In the genomic region with DNA sequence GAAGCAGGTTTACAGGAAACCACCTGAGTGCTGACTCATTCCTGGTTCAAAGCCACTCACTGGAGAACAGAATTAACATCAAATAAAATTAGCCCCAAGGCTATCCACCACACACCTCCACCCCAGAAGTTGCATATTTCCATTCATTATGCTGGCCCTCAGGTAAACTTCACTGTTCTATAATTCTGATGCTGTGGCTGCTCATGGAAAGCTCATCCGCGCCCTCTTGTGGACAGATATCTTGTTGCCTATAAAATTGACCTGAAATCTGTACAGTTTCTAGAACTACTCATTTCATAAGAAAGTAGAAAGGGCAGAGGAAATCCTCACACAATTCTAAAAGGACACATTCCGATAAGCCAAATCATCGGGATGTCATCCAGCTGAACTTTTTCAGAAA, we compare ENCODE assay signal across 8 mouse cellular contexts. TPM values are rescaled to one million over a fixed set of nuclear protein-coding genes. Genes with fewer than 3 reads are reported as not detected.
DNase-seq lines count a peak whose midpoint lies in the region; ATAC-seq and TF ChIP-seq lines count a peak whose summit lies in the region.

No protein-coding gene starts in this region.

- ATAC-seq in megakaryocyte, adult 5-6 weeks (ENCODE audit: poor library complexity, severe bottlenecking): peak; percentile 75

- no peaks in the 10 kb centered on the region for H3K36me3 ChIP-seq in E14TG2a.4 (ENCODE audit: insufficient read depth, low read length)

- peaks cover 14% of the 10 kb centered on the region for H3K9me3 ChIP-seq in E14TG2a.4 (ENCODE audit: low read length)

- peak; percentile 67 for DNase-seq in gastrocnemius, adult 18-20 months (ENCODE audit: low spot score)
- DNase-seq in gastrocnemius, postnatal 25 days: no peak
- peak; percentile 62 for DNase-seq in c-Kit-positive CD71-positive TER-119-positive erythroid progenitor cells, embryonic 14.5 days (ENCODE audit: low spot score)
- peak; percentile 59 for DNase-seq in gastrocnemius, adult 2 months
- DNase-seq in layer of hippocampus, adult 9-10 months (ENCODE audit: low spot score): peak; percentile 71
- DNase-seq in spleen, postnatal 36 days (ENCODE audit: low spot score in 2 of 2): peak; percentile 63 to 70

- intact Hi-C loops in gastrocnemius, adult 2 months (cut with DNase I): loop anchor here (1.0 to 10.0 kb wide), 2 partner anchors 102 to 409 kb away; no protein-coding TSS in a partner anchor

- peak; percentile 54 for TF ChIP-seq CTCF in E14TG2a.4 (conservative IDR thresholded peaks at IDR 0.05; ENCODE audit: low read length)
- peak; percentile 88 for TF ChIP-seq CTCF in gastrocnemius, adult 2 months (IDR thresholded peaks at IDR 0.05)

- H3K4me3 ChIP-seq in E14TG2a.4 (replicated peaks; ENCODE audit: low read length): no peak overlapping the region
- H3K4me3 ChIP-seq in gastrocnemius, adult 2 months: no peak overlapping the region

- H3K4me1 ChIP-seq in E14TG2a.4 (replicated peaks; ENCODE audit: low read depth, low read length): peaks cover 17% of the 10 kb centered on the region

- no peak overlapping the region for H3K27ac ChIP-seq in gastrocnemius, adult 2 months

- no peaks in the 10 kb centered on the region for H3K27me3 ChIP-seq in E14TG2a.4 (ENCODE audit: insufficient read depth, low read length)

RNA-seq across cellular contexts. Expression of a gene that starts 6.4 kb away (rescaled TPM):
- total RNA-seq in gastrocnemius, adult 18-20 months (2021): 100 to 1,000 TPM; 251 to 279 TPM
- 100 to 1,000 TPM; 276 to 279 TPM for total RNA-seq in gastrocnemius, postnatal 25 days (2021)
- total RNA-seq in gastrocnemius, adult 2 months (2021): 100 to 1,000 TPM; 249 to 333 TPM
- total RNA-seq in megakaryocyte, adult 5-6 weeks (2015): 107 and 117 TPM in 2 replicates
- 33.3 and 47.0 TPM in 2 replicates for total RNA-seq in megakaryocyte, adult 5-6 weeks (2017)

RNA-seq across cellular contexts. Expression of a gene that starts 15.9 kb away (rescaled TPM):
- 1 to 10 TPM; 7.2 to 7.7 TPM for total RNA-seq in gastrocnemius, adult 18-20 months (2021)
- total RNA-seq in gastrocnemius, postnatal 25 days (2021): 1 to 10 TPM; 7.0 to 7.4 TPM
- total RNA-seq in gastrocnemius, adult 2 months (2021): 1 to 10 TPM; 8.3 to 8.9 TPM
- 23.8 and 27.2 TPM in 2 replicates for total RNA-seq in megakaryocyte, adult 5-6 weeks (2015)
- 43.1 and 46.2 TPM in 2 replicates for total RNA-seq in megakaryocyte, adult 5-6 weeks (2017)

RNA-seq across cellular contexts. Expression of a gene that starts 16.2 kb away (rescaled TPM):
- 10 to 100 TPM; 45.8 to 47.7 TPM for total RNA-seq in gastrocnemius, adult 18-20 months (2021)
- 10 to 100 TPM; 42.3 to 45.2 TPM for total RNA-seq in gastrocnemius, postnatal 25 days (2021)
- total RNA-seq in gastrocnemius, adult 2 months (2021): 10 to 100 TPM; 42.6 to 45.4 TPM
- 15.8 and 19.0 TPM in 2 replicates for total RNA-seq in megakaryocyte, adult 5-6 weeks (2015)
- total RNA-seq in megakaryocyte, adult 5-6 weeks (2017): 8.3 and 11.3 TPM in 2 replicates

RNA-seq across cellular contexts. Expression of a gene that starts 46.0 kb away (rescaled TPM):
- 1 to 10 TPM; 1.6 to 2.8 TPM for total RNA-seq in gastrocnemius, adult 18-20 months (2021)
- total RNA-seq in gastrocnemius, postnatal 25 days (2021): 1 to 10 TPM; 2.1 to 3.5 TPM
- total RNA-seq in gastrocnemius, adult 2 months (2021): 1 to 10 TPM; 2.4 to 3.0 TPM
- total RNA-seq in megakaryocyte, adult 5-6 weeks (2015): 27.7 and 34.4 TPM in 2 replicates
- 31.1 and 32.6 TPM in 2 replicates for total RNA-seq in megakaryocyte, adult 5-6 weeks (2017)
